Mouse (Mus musculus) fibroblast of lung, adult 2 months (primary cell): ENCODE measurements around the gene Asb1.

Source experiments
- DNase-seq: peaks from one replicate; pipeline ENCODE4 v3.0.0-alpha.2; 2011; ENCODE audit warnings: low read depth

Asb1 gene

DNA sequence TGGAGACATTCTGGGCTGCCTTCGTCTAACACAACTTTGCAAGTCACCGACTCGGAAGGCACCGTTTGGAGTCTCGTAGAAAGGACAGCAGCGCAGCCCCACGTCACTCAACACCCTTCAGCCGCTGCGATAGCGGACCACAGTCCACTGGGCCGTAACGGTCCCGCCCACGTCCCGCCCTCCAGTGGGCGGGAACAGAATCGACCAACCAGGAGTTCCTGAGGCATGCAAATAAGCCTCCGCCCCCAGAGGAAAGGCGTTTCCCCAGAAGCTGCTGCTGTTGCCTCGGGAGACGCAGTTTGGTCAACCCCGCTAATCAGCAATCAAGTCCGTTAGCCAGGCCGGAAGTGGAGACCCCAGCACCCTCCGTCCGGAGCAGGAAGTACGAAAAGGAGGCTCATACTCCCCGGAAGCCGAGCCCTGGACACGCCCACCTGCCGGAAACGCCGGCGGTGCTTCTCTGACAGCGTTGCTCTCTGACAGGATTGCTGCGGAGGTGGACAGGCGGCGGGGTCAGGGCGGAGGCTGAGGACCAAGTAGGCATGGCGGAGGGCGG, at the start of gene Asb1:
Asb1 (plus strand) TSS at position 274 of the 556 bp plus-strand sequence.
- peak; percentile 98 for DNase-seq

DNA sequence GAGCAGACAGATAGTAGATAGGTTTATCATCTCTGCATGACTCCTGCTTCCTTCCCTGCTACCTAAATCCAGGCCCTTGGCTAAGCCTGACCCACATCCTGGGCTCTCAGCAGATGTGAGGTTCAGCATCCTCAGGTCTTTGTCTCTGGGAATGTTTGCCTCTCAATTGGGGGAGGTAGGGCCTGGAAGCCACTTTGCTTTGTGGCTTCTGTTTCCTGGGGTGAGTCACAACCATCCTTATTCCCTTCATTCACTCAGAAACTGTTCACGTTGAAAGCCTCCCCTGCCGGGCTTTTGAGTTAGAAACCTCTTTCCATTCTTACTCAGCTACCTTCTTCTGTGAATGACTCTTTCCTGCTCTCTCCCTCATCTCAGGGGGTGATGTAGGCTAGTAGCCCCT, 47.6 kb upstream of the Asb1 start:
- DNase-seq: no peak

DNA sequence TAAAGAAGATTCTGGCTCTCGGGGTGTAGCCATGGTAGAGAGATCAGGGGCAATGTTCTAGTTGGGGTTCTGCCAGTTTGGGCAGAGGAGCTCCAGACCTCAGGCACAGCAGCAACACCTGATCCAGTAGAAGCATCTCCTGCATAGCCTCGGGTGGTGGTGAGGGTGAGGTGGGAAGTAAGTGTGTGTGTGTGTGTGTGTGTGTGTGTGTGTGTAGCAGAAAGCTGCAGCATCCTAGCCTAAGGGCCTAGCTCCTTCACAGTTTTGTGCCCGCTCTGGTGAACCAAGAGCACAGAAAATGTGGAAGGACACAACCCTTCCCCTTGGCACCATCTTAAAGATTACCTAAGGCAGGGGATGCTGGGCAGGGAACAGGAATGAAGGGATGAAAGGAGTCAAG, 46.4 kb upstream of the Asb1 start:
- DNase-seq: no peak

DNA sequence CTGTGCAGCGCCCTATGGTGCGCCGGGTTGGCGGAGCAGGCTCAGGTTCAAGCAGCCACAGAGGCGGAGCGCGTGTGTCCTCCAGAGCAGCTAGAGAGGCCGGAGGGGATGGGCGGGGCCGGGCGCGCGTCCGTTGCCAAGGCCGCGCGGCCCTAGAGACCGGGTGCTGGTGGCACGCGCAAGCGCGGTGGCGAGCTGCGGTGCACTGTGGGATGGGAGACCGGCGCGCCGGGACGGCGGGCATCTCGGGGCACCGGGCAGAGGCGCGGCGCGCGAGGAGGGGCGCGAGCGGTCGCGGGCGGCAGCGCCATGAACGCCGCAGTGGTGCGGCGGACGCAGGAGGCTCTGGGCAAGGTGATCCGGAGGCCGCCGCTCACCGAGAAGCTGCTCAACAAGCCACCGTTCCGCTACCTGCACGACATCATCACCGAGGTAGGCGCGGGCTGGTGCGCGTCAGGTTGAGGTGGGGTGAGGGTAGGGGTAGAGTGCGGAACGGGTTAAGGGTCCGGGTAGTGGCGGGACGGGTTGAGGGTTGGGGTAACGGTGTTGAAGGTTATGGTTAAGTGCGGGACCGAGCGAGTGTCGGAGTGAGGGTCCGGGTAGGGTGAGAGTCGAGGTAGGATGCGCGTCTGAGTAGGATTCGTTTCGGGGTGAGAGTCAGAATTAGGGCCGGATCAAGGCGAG, 45.7 kb upstream of the Asb1 start, which contains the start of gene Traf3ip1:
Traf3ip1 (plus strand) TSS at position 191 of the 684 bp plus-strand sequence.
- peak; percentile 62 for DNase-seq

DNA sequence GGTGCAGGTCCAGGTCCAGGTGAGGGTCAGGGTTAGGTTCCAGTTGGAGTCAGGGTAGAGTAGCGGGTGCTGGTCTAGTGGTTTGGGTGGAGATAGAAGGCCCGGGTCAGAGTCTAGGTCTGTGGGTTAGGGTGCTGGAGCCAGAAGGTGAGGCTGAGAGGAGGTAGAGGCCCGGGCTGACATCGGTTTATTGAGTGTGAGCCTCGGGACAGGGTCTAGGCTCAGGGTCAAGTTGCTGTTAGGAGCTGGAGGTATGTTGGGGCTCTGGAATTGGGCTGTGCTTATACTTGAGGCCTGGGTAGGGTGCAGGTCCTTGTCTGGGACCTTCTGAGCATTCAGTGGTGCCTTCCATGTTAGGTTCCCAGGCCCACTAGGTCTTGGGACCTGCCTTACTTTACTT, 45.0 kb upstream of the Asb1 start:
- no peak for DNase-seq

DNA sequence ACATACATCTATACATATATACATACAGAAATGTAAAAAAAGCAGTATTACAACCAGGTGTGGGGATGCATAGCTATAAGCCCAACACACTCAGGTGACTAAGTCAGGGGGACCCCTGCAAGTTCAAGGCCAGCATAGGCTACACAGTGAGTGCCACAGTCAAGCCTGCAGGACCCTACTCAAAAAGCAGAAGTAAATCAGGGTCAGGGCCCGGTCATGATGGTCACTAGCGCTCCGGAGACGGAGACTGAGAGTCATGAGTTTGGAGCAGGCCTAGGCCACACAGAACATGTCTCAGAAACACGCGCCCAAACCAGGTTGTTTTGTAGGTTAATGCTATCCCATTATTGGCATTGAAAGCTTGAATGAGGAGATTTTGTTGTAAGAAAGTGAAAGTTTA, 41.8 kb upstream of the Asb1 start:
- DNase-seq: no peak

DNA sequence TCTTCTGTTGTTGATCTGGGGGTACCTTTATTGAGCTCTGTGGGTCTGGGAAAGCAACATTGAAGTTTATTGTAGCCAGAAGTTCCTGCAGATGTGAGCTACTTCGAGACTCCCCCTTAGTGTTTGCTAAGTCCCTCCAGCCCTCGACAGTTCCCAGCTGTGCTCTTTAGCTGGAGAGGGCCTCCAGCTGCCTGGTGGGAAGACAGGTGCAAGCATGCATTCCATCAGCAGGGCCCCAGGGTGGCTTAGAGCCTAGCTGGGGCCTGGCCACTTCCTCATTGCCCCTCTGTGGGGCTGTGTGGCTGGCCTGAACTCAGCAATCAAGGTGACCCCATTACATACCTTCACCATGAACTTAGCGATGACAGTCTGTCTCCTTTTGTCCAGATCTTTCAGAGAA, 35.7 kb upstream of the Asb1 start:
- no peak for DNase-seq

DNA sequence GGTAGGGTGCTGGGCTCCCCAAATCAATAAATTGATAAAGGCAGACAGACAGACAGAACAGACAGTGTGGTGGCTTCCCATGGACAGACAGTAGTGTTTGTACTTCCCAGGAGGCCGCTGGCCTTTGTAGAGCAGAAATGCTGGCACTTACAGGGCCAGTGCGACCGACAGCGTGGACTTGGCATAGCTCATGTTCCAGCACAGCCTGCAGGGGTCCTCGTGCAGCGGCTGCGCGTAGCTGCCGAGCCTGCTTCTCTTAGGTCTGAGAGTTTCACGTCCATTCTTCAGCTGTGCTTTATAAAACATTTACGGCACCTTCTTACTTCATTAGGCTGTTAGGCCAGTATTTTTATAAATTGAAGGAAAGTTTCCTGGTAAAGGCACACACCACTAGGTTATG, 25.4 kb upstream of the Asb1 start:
- no peak for DNase-seq

DNA sequence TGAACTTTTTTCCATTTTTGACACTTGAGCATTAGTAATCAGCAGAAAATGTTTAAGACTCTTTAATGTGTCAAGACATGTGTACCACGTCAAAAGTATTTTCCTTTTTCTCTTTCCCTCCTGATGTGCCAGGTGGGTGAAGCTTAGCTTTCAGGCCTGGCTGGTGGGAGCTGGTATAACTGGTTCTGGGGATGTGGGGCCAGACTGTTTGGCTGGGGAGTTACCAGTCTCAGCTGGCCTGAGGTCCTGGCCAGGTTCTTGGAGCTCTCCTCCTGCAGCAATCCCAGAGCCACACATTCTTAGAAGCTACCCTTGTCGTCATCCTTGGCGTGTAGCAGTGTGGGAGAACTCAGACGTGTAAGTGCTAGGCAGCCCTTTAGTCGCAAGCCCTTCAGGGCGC, 24.7 kb upstream of the Asb1 start:
- DNase-seq: no peak

DNA sequence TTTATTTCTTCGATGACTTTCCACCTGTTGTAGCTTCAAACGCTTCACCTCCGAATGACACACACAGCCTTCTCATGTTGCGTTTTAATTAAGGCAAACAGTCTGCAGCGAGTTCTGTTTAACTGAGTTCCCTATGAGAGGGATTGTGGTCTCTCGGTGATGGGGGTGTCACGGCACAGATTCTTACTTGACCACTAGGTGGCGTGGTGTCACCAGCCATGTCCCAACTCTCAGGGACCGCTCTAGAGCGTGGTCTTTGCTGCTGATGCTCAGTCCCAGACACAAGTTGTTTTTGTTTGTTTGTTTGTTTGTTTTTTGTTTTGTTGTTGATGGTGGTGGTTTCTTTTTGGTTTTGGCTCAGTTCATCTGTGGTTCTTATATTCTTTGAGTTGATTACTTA, 16.6 kb upstream of the Asb1 start:
- peak; percentile 12 for DNase-seq

DNA sequence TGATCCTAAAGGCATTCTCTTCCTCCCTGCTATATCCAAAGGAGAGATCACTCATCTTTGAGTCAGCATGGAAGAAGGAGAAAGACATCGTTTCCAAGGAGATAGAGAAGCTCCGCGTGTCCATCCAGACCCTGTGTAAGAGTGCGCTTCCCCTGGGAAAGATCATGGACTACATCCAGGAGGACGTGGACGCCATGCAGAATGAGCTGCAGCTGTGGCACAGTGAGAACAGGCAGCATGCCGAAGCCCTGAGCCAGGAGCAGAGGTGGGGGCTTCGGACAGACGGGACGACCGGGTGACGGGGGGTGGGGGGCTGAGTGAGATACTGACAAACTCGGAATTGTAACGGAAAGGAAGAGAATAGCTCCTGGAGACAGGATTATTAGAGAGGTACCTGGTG, 14.5 kb upstream of the Asb1 start:
- no peak for DNase-seq

DNA sequence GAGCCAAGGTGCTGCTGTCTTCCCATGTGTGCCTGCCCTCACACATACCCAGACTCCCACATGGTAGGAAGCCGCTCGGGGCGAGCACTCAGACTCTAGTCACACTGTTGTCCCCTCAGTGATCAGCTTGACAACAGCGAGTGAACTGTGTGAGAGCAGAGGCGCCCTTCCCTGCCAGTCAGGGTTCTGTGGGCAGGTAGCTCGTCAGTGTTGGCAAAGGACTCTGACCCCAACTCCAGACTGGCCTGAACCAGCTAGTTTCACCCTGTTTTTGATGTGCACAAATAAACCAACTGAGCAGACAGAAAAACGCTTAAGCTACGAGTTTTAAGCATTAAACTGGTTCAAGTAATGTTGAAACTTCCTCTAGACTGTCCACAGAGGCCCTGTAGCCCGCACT, 10.2 kb upstream of the Asb1 start:
- no peak for DNase-seq

DNA sequence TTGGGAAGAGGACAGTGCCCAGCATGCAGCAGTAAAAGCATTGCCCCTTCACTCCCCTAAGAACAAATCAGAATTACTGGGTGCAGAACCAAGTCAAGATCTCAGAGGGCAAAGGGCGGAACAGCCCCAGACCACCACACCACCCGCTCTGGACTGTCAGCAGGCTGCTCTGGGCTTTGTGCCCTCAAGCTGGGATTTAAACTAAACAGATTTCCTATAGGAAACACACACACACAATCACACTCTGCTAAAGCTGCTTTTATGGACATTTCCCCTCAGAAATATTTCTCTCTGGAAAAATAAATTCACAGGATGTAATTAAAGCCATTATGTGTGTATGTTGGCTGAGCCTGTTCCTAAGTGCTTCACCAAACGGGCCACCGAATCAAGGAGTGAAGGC, 8.1 kb upstream of the Asb1 start:
- no peak for DNase-seq

DNA sequence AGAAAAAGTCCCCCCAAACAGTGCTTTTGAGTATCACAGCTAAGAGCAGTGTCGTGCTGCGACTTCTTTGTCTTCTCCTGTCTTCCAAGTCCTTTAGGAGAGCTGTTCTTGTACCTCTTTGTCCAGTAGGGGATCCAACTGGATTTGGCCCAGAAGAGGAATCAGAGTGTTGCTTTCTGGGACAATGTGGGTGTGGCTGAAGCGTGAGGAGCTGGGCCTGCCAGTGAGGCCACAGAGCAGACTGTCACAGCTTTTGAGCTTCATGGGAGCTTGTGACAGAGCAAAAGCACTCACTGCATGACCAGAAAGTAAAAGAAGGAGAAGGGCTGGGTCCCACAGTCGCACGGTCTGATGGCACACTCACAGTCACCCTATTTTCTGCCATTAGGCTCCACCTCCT, 7.5 kb upstream of the Asb1 start:
- DNase-seq: no peak

DNA sequence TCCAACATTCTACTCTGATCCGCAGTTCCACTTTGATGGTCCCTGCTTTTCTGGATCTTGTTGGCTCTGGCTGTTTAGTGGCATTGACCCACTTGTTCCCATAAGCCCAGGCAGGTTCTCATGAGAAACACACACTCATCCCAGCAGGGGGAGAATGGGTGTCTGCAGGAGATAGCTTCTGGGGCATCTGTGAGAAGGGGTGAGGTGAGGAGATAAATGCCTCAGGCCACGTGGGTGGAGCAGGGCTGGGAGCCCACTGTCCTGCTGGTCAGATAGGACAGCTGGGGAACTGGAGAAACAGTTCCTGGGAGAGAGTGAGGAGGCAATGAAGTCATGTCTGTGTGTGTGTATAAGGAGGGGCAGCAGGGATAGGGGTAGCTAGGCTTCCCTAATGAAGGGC, 6.9 kb upstream of the Asb1 start:
- DNase-seq: no peak

DNA sequence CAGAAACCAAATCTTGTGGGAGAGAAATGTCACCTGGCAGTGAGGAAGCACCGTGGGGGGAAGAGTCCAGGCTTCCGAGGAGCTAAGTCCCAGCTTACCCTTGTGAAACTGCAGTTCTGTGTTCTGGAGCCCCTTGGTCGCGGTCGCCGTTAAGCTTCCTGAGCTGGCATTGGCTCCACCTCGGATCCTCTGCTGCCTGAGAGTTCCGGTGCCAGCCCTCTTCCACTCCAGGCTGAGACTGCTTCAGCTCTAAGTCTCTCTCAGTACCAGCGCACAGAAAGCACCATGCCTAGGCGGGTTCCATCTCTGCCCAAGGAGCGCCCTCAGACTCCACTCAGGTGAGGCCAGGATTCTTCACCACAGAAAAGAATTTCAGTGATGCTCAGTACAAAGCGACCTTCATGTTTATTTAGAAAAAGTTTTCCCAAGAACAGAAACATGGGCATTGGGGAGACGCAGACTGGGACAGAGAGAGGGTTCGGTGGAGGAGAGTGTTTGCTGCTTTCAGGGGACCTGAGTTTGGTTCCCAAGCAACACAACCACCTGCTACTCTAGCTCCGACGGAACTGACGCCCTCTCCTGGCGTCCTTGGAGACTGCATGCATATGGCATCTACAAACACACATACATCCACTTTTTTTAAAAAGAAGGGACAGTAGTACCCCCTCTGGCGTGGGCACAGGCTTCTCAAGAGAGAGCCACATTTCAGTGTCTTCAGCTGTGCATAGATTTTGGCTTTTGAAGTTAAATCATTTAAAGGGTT, 6.2 kb upstream of the Asb1 start:
- no peak for DNase-seq

DNA sequence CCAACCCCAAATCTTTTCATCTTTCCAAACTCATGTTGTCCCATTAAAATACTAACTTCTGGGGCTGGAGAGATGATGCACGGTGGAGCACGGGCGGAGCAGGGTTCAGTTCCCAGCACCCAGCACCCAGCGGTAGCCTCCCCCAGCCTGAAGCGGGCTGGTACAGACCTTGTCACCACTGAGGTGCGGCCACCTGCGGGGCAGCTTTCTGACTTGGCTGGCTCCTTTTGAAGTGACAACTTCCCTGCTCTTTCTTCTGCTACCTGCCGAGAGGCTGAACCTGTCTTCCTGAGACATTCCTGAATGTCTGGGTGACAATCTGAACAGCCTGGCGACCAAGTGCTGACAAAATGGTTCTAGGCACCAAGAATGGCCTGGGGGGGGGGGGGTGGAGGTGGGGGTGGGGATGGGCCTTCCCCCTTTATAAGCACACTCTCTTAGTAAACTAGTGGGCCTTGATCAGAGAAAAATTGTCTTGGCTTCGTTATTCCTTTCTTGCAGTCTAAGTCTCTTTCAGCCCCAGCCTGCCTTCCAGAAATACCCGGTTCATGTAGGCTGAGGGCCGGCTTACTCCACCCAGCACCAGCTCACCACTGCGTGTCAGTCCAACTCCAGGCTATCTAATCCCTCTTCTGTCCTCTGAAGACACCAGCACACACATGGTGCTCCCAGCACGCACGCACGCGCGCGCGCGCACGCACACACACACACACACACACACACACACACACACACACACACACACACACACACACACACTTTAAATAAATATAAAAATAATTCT, 2.4 kb upstream of the Asb1 start:
- DNase-seq: no peak

DNA sequence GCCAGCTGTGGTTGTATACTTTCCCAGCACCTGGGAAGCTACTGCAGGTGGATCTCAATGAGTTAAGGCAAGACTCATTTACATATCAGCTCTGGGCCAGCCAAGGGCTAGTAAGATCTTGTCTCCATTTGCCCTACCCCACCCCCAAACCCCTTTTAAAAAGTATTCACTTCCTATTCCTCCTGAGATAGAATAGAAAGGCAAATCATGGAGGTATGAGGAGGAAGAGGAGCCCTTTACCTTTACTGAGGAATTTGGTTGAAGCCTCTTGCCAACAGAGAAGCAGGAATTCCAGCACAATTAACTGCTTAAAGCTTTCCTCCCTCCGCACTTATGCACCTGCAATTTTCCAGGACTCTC, 1.8 kb upstream of the Asb1 start:
- DNase-seq: no peak

DNA sequence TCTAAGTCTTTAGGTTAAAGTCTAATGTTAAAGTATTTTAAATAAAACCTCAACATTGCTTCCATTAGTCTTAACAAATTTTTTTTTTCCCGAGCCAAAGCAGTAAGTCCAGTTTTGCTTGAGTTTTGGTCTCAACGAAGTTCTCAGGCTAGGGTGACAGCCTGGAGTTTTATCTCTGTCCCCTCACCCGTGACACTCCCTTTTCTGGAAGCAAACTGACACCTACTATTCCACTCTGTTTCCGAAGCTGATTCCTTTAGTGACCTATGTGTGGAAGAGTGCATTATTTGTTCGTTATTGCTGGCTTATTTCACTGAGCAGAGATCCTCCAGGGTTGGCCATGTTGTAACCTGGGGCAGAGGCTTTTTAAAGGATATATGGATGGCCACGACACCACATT, 1.1 kb upstream of the Asb1 start:
- no peak for DNase-seq

DNA sequence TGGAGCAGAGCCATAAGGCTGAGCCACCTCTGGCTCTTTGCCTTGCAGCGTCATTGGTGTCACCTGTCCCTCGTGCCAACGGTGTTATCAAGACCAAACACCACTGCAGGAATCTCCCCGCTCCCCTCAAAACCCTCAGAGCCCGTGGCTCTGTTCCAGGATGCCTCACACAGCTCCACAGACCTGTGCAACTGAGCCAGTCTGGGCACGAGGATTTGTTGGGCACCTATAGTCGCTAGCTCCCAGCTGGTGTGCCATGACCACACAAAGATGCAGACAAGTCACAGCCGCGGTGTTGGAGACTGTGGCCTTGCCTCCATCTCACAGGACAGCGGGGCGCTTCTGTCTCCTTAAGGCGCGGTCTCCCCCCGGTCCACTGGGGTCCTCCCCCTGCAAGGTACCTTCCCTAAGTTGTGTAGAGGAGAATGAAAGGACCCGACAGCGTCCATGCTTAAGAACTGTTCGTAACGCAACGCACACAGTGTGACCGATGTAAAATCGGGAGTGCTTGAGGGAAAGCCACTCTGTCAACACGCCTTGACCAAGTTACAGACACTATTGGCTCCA, 557 bp upstream of the Asb1 start:
- no peak for DNase-seq

DNA sequence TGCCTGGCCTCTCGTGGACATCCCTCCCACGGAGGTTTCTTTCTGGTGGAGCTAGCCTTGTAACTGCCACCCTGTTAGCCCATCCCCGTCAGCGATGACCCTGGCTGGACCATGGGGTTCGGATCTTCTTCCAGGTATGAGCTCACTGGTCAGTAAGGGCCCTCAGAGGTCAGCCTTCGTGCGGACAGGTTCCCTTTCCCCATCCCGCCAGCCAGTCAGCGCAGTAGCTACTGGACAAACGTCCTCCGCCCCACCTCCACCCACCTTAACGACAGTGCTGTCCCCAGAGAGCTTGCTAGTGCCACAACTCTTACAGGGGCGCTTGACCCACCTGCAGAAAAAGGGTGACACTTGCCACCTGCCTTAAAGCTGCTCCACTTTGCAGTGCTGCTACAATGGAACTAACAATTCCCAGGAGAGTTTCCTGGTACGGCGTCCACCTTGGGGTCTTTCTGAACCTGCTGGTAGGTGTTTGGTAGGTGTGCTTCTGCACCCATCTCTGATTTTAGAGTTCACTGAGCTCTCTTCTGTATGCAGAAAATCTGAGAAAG, 773 bp downstream of the Asb1 start:
- DNase-seq: no peak

DNA sequence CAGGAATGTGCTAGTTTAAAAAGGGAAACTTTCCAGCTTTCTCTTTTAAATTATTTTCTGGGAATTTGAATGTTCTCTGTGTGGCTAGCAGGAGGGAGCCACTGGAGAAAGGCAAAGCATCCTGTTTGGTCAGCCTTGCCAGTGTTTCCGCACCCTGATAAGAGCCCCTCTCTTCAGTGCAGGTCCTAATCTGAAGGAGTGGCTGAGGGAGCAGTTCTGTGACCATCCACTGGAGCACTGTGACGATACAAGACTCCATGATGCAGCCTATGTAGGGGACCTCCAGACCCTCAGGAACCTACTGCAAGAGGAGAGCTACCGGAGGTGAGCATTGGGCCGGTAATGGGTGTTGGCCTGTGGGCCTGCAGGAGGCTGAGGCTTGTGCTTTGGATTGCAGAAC, 3.6 kb downstream of the Asb1 start:
- DNase-seq: no peak
